Mouse (Mus musculus) embryonic facial prominence, embryonic 14.5 days (tissue): Measurements from ENCODE around the gene Mapkapk2. TPM values are rescaled to one million over a fixed set of nuclear protein-coding genes. Genes with fewer than 3 reads are reported as not detected.
"Not testable (repeated sequence)": the region's sequence is repeated elsewhere in the genome, so short reads cannot be mapped to it uniquely, and the experiment has no call there.

Experiments
- ATAC-seq: fragments of 200-750 bp; cut with Nextera tagmentation; 2 replicates; pipeline ENCODE4 v1.8.0; 2017; ENCODE audit warnings: low read depth, moderate number of reproducible peaks, moderate TSS enrichment
- DNase-seq: peaks from one replicate; pipeline ENCODE4 v3.0.0-alpha.2; 2015; ENCODE audit warnings: low spot score
- H3K27ac ChIP-seq: fragments of 300-500 bp; sonication (generic); replicated peaks from 2 replicates; pipeline ENCODE4 v1.5.1; 2014; ENCODE audit warnings: low read depth, mild to moderate bottlenecking, low read length, moderate library complexity
- H3K27me3 ChIP-seq: fragments of 300-500 bp; sonication (generic); replicated peaks from 2 replicates; pipeline ENCODE4 v1.6.1; 2014; ENCODE audit warnings: low read length; ENCODE audit not compliant: control insufficient read depth, insufficient read depth
- H3K36me3 ChIP-seq: fragments of 300-500 bp; sonication (generic); 2 replicates; pipeline ENCODE4 v1.6.1; 2014; ENCODE audit warnings: low read length, mixed read lengths; ENCODE audit not compliant: control insufficient read depth, insufficient read depth
- H3K4me1 ChIP-seq: fragments of 300-500 bp; sonication (generic); 2 replicates; pipeline ENCODE4 v1.6.1; 2014; ENCODE audit warnings: antibody characterized with exemption, low read length; ENCODE audit not compliant: control insufficient read depth, insufficient read depth
- H3K4me2 ChIP-seq: fragments of 300-500 bp; sonication (generic); 2 replicates; pipeline ENCODE4 v1.6.1; 2014; ENCODE audit warnings: low read depth, mild to moderate bottlenecking, low read length, moderate library complexity, mixed read lengths
- H3K4me3 ChIP-seq: fragments of 300-500 bp; sonication (generic); 2 replicates; pipeline ENCODE4 v1.5.1; 2014; ENCODE audit warnings: low read depth, mild to moderate bottlenecking, low read length
- H3K9ac ChIP-seq: fragments of 300-500 bp; sonication (generic); 2 replicates; pipeline ENCODE4 v1.6.1; 2014; ENCODE audit warnings: low read depth, mild to moderate bottlenecking, low read length, moderate library complexity, mixed read lengths
- H3K9me3 ChIP-seq: fragments of 300-500 bp; sonication (generic); 2 replicates; pipeline ENCODE4 v1.6.1; 2016; ENCODE audit warnings: low read length; ENCODE audit not compliant: control insufficient read depth
- WGBS: fragments of 180-500 bp; shearing (Covaris S2); extraction: QIAGEN DNeasy Blood & Tissue Kit; methylation state at CpG from one replicate; pipeline ENCODE4 v1.1.7; 2014; 5-methylcytosine and 5-hydroxymethylcytosine counted together
- polyA plus RNA-seq: library from polyadenylated mRNA; unstranded; fragments of >200 nt; fragmentation: Nextera tagmentation; extraction: Ambion mirVana; gene quantifications from 2 replicates; pipeline ENCODE4 v1.2.1, GENCODE M21; 2014

The Mapkapk2 gene
- polyA plus RNA-seq, 1 experiment from 2014 or later = 47.8 TPM

- Histone ChIP-seq H3K27me3 (no peaks in the 10 kb centered on the region), H3K9me3 (no peaks in the 10 kb centered on the region), H3K4me3 (no peak overlapping the region), H3K36me3 (no peaks in the 10 kb centered on the region), H3K27ac (no peak overlapping the region), H3K4me2 (no peak overlapping the region), H3K9ac (no peak overlapping the region), H3K4me1 (no peaks in the 10 kb centered on the region)
- 85% methylated on average over 3 of the region's 3 CpGs for WGBS
- DNase-seq = no peak
- ATAC-seq = no peak
Observed at GRCm38 (mm10) chr1:131029215-131029614, 68.4 kb downstream of the Mapkapk2 start.

GRCm38 (mm10) chr1:131025843-131026190 is 71.8 kb downstream of the Mapkapk2 start:
- 74% methylated on average over 2 of the region's 4 CpGs for WGBS
- H3K36me3 ChIP-seq = no peaks in the 10 kb centered on the region
- H3K9ac ChIP-seq = no peak overlapping the region
- H3K4me3 ChIP-seq = no peak overlapping the region
- H3K9me3 ChIP-seq = no peaks in the 10 kb centered on the region
- DNase-seq = no peak
- H3K4me1 ChIP-seq = no peaks in the 10 kb centered on the region
- H3K27ac ChIP-seq = no peak overlapping the region
- no peaks in the 10 kb centered on the region for H3K27me3 ChIP-seq
- no peak for ATAC-seq
- no peak overlapping the region for H3K4me2 ChIP-seq

GRCm38 (mm10) chr1:131024900-131025842 is 72.5 kb downstream of the Mapkapk2 start:
- Histone ChIP-seq H3K4me1 (0 out of 2 replicates have a peak, but pooled peaks cover 4% of the 10 kb centered on the region), H3K9me3 (no peaks in the 10 kb centered on the region), H3K27ac (no peak overlapping the region), H3K4me2 (no peak overlapping the region), H3K4me3 (no peak overlapping the region), H3K27me3 (no peaks in the 10 kb centered on the region), H3K36me3 (no peaks in the 10 kb centered on the region), H3K9ac (no peak overlapping the region)
- 80% methylated on average over 8 of the region's 8 CpGs for WGBS
- DNase-seq (no peak), ATAC-seq (no peak)

GRCm38 (mm10) chr1:131023250-131023858 is 74.3 kb downstream of the Mapkapk2 start:
- ATAC-seq, H3K4me3 ChIP-seq, DNase-seq, H3K9me3 ChIP-seq, H3K36me3 ChIP-seq, H3K27me3 ChIP-seq, H3K4me2 ChIP-seq, H3K9ac ChIP-seq, H3K27ac ChIP-seq, H3K4me1 ChIP-seq: not testable (repeated sequence)
- 82% methylated on average over 4 of the region's 4 CpGs for WGBS

GRCm38 (mm10) chr1:131022591-131023249 is 74.9 kb downstream of the Mapkapk2 start:
- ATAC-seq (no peak), DNase-seq (no peak)
- WGBS = 58% methylated on average over 5 of the region's 5 CpGs
- H3K27ac ChIP-seq = no peak overlapping the region
- H3K9me3 ChIP-seq = no peaks in the 10 kb centered on the region
- H3K36me3 ChIP-seq = no peaks in the 10 kb centered on the region
- no peak overlapping the region for H3K9ac ChIP-seq
- H3K4me1 ChIP-seq = 0 out of 2 replicates have a peak, but pooled peaks cover 4% of the 10 kb centered on the region
- no peak overlapping the region for H3K4me2 ChIP-seq
- no peak overlapping the region for H3K4me3 ChIP-seq
- no peaks in the 10 kb centered on the region for H3K27me3 ChIP-seq

GRCm38 (mm10) chr1:131021900-131022590 is 75.6 kb downstream of the Mapkapk2 start:
- 71% methylated on average over 11 of the region's 11 CpGs for WGBS
- no peak overlapping the region for H3K4me3 ChIP-seq
- no peak overlapping the region for H3K27ac ChIP-seq
- DNase-seq = no peak
- H3K27me3 ChIP-seq = no peaks in the 10 kb centered on the region
- H3K4me1 ChIP-seq = 0 out of 2 replicates have a peak, but pooled peaks cover 4% of the 10 kb centered on the region
- no peak for ATAC-seq
- no peak overlapping the region for H3K4me2 ChIP-seq
- no peaks in the 10 kb centered on the region for H3K36me3 ChIP-seq
- H3K9ac ChIP-seq = no peak overlapping the region
- H3K9me3 ChIP-seq = no peaks in the 10 kb centered on the region

GRCm38 (mm10) chr1:131021438-131021837 is 76.2 kb downstream of the Mapkapk2 start:
- Histone ChIP-seq H3K27ac (no peak overlapping the region), H3K9me3 (no peaks in the 10 kb centered on the region), H3K4me2 (no peak overlapping the region), H3K9ac (no peak overlapping the region), H3K36me3 (no peaks in the 10 kb centered on the region), H3K4me1 (0 out of 2 replicates have a peak, but pooled peaks cover 4% of the 10 kb centered on the region), H3K27me3 (no peaks in the 10 kb centered on the region), H3K4me3 (no peak overlapping the region)
- 68% methylated on average over 9 of the region's 9 CpGs for WGBS
- ATAC-seq (no peak), DNase-seq (no peak)
